Mouse (Mus musculus) liver, embryonic 14.5 days (tissue): ENCODE results near the gene H2afv. TPM values are rescaled to one million over a fixed set of nuclear protein-coding genes. Genes with fewer than 3 reads are reported as not detected.

ENCODE experiments used
- ATAC-seq: fragments of 200-750 bp; cut with Nextera tagmentation; 2 replicates; pipeline ENCODE4 v1.8.0; 2017; ENCODE audit warnings: moderate number of reproducible peaks, mild to moderate bottlenecking, moderate library complexity; ENCODE audit not compliant: insufficient read depth
- DNase-seq, 3 experiments: peaks; one replicate each; pipeline ENCODE4 v3.0.0-alpha.2; 2012 to 2013; ENCODE audit warnings: low read depth in 3 of 3, low spot score in 3 of 3
- H3K27ac ChIP-seq: fragments of 300-500 bp; sonication (generic); 2 replicates; pipeline ENCODE4 v1.5.1; 2014; ENCODE audit warnings: moderate library complexity, mild to moderate bottlenecking, control low read depth, inconsistent platforms
- H3K27me3 ChIP-seq: fragments of 300-500 bp; sonication (generic); 2 replicates; pipeline ENCODE4 v1.6.1; 2014; ENCODE audit warnings: mild to moderate bottlenecking, low read length, moderate library complexity; ENCODE audit not compliant: control insufficient read depth, insufficient read depth
- H3K36me3 ChIP-seq: fragments of 300-500 bp; sonication (generic); replicated peaks from 2 replicates; pipeline ENCODE4 v1.6.1; 2014; ENCODE audit warnings: low read depth; ENCODE audit not compliant: control insufficient read depth, insufficient read depth
- H3K4me1 ChIP-seq, 2 experiments: fragments of 200-500 bp in 1 of 2; fragments of 300-500 bp in 1 of 2; sonication (generic) in 1 of 2; replicated peaks; 2 replicates each; pipeline ENCODE4 v1.6.1; 2012 to 2014; ENCODE audit warnings: antibody characterized with exemption in 1 of 2, inconsistent platforms in 1 of 2, low read length in 1 of 2; ENCODE audit not compliant: control insufficient read depth in 2 of 2, insufficient read depth in 2 of 2
- H3K4me2 ChIP-seq: fragments of 300-500 bp; sonication (generic); 2 replicates; pipeline ENCODE4 v1.6.1; 2014; ENCODE audit warnings: low read depth, mild to moderate bottlenecking, control low read depth, moderate library complexity
- H3K4me3 ChIP-seq, 2 experiments: fragments of 200-500 bp in 1 of 2; fragments of 300-500 bp in 1 of 2; sonication (generic) in 1 of 2; 2 replicates each; pipeline ENCODE4 v1.5.1; 2012 to 2014; ENCODE audit warnings: low read depth in 2 of 2, low read length in 2 of 2, mild to moderate bottlenecking in 2 of 2, control low read depth in 1 of 2, inconsistent platforms in 1 of 2, moderate library complexity in 1 of 2; ENCODE audit not compliant: insufficient read depth in 1 of 2
- H3K9ac ChIP-seq: fragments of 300-500 bp; sonication (generic); replicated peaks from 2 replicates; pipeline ENCODE4 v1.6.1; 2014; ENCODE audit warnings: mild to moderate bottlenecking, control low read depth, moderate library complexity
- H3K9me3 ChIP-seq: fragments of 300-500 bp; sonication (generic); 2 replicates; pipeline ENCODE4 v1.6.1; 2016; ENCODE audit warnings: low read length, mixed read lengths; ENCODE audit not compliant: control insufficient read depth
- CTCF ChIP-seq: IDR thresholded peaks from 2 replicates; pipeline ENCODE4 v1.5.1; 2016; ENCODE audit warnings: antibody characterized with exemption, low read depth, control low read depth
- EP300 ChIP-seq: IDR thresholded peaks from 2 replicates; pipeline ENCODE4 v1.6.1; 2016; ENCODE audit warnings: antibody characterized with exemption, low read depth
- WGBS: fragments of 180-500 bp; shearing (Covaris S2); extraction: QIAGEN DNeasy Blood & Tissue Kit; methylation state at CpG from one replicate; pipeline ENCODE4 v1.1.7; 2014; ENCODE audit not compliant: insufficient replicate concordance; 5-methylcytosine and 5-hydroxymethylcytosine counted together
- polyA plus RNA-seq, 2 experiments: library from polyadenylated mRNA; depleted of rRNA in 1 of 2; stranded (reverse) in 1 of 2; unstranded in 1 of 2; fragments of >200 nt; fragmentation: Nextera tagmentation in 1 of 2; extraction: Ambion mirVana in 1 of 2; gene quantifications; 2 replicates each; pipeline versions ENCODE4 v1.2.1 to v1.2.3; 2012 to 2014

Gene H2afv
- polyA plus RNA-seq, 2 experiments: 44.2 to 117 TPM

- H3K4me1 ChIP-seq: peaks cover 0 to 5% of the 10 kb centered on the region in 2 experiments; a peak in 1 of 4 replicates
- no peak overlapping the region for H3K9ac ChIP-seq
- whole genome bisulfite sequencing: 48% methylated on average over 7 of the region's 7 CpGs
- no peak overlapping the region for H3K27ac ChIP-seq
- DNase-seq (no peak), ATAC-seq (no peak)
- no peak overlapping the region for H3K4me2 ChIP-seq
- no peak for TF ChIP-seq EP300
- no peak for TF ChIP-seq CTCF
- no peaks in the 10 kb centered on the region for H3K9me3 ChIP-seq
- no peak overlapping the region for H3K4me3 ChIP-seq
- no peaks in the 10 kb centered on the region for H3K27me3 ChIP-seq
- no peaks in the 10 kb centered on the region for H3K36me3 ChIP-seq
Measured at GRCm38 (mm10) chr11:6487496-6487895, 43.3 kb upstream of the H2afv start.

GRCm38 (mm10) chr11:6486916-6487315 is 42.7 kb upstream of the H2afv start:
- Histone ChIP-seq H3K9ac (no peak overlapping the region), H3K4me1 (peaks cover 0 to 5% of the 10 kb centered on the region in 2 experiments; a peak in 1 of 4 replicates), H3K4me2 (no peak overlapping the region), H3K36me3 (no peaks in the 10 kb centered on the region), H3K27ac (no peak overlapping the region), H3K27me3 (no peaks in the 10 kb centered on the region), H3K9me3 (no peaks in the 10 kb centered on the region), H3K4me3 (no peak overlapping the region)
- ATAC-seq (no peak), DNase-seq (no peak)
- TF ChIP-seq EP300: no peak
- TF ChIP-seq CTCF: no peak
- 54% methylated on average over 6 of the region's 6 CpGs for WGBS

GRCm38 (mm10) chr11:6484244-6484959 is 40.2 kb upstream of the H2afv start:
- no peak overlapping the region for H3K4me2 ChIP-seq
- no peak overlapping the region for H3K4me3 ChIP-seq
- no peaks in the 10 kb centered on the region for H3K27me3 ChIP-seq
- DNase-seq (no peak), ATAC-seq (no peak)
- no peaks in the 10 kb centered on the region for H3K36me3 ChIP-seq
- H3K4me1 ChIP-seq: peaks cover 0 to 5% of the 10 kb centered on the region in 2 experiments; a peak in 1 of 4 replicates
- no peaks in the 10 kb centered on the region for H3K9me3 ChIP-seq
- WGBS: 25% methylated on average over 3 of the region's 3 CpGs
- TF ChIP-seq EP300 (no peak), CTCF (no peak)
- no peak overlapping the region for H3K9ac ChIP-seq
- H3K27ac ChIP-seq: no peak overlapping the region

GRCm38 (mm10) chr11:6483103-6483502 is 38.9 kb upstream of the H2afv start:
- TF ChIP-seq CTCF: no peak
- TF ChIP-seq EP300: no peak
- H3K4me2 ChIP-seq: no peak overlapping the region
- ATAC-seq (no peak), DNase-seq (no peak)
- no peak overlapping the region for H3K4me3 ChIP-seq
- no peaks in the 10 kb centered on the region for H3K36me3 ChIP-seq
- no peak overlapping the region for H3K27ac ChIP-seq
- no peaks in the 10 kb centered on the region for H3K27me3 ChIP-seq
- no peak overlapping the region for H3K9ac ChIP-seq
- H3K9me3 ChIP-seq: no peaks in the 10 kb centered on the region
- peaks cover 0 to 9% of the 10 kb centered on the region in 2 experiments; a peak in 2 of 4 replicates for H3K4me1 ChIP-seq
- 42% methylated on average over 2 of the region's 2 CpGs for WGBS

GRCm38 (mm10) chr11:6481669-6482185 is 37.5 kb upstream of the H2afv start:
- H3K9ac ChIP-seq: no peak overlapping the region
- WGBS: 65% methylated on average over 6 of the region's 6 CpGs
- peaks cover 0 to 9% of the 10 kb centered on the region in 2 experiments; a peak in 2 of 4 replicates for H3K4me1 ChIP-seq
- H3K4me2 ChIP-seq: no peak overlapping the region
- no peak overlapping the region for H3K4me3 ChIP-seq
- no peak for TF ChIP-seq CTCF
- no peak for TF ChIP-seq EP300
- H3K27ac ChIP-seq: no peak overlapping the region
- no peaks in the 10 kb centered on the region for H3K27me3 ChIP-seq
- DNase-seq (no peak), ATAC-seq (no peak)
- H3K36me3 ChIP-seq: no peaks in the 10 kb centered on the region
- no peaks in the 10 kb centered on the region for H3K9me3 ChIP-seq
